Mouse (Mus musculus) forebrain, embryonic 13.5 days (tissue): Measurements from ENCODE around the gene S100a5. TPM values are rescaled to one million over a fixed set of nuclear protein-coding genes. Genes with fewer than 3 reads are reported as not detected.

ENCODE experiments used
- ATAC-seq: fragments of 200-750 bp; cut with Nextera tagmentation; 2 replicates; pipeline ENCODE4 v1.8.0; 2017
- H3K27ac ChIP-seq: fragments of 300-500 bp; sonication (generic); 2 replicates; pipeline ENCODE4 v1.5.1; 2015; ENCODE audit warnings: inconsistent platforms, mild to moderate bottlenecking, moderate library complexity
- H3K27me3 ChIP-seq: fragments of 300-500 bp; sonication (generic); 2 replicates; pipeline ENCODE4 v1.6.1; 2015; ENCODE audit warnings: mild to moderate bottlenecking, inconsistent platforms
- H3K36me3 ChIP-seq: fragments of 300-500 bp; sonication (generic); 2 replicates; pipeline ENCODE4 v1.6.1; 2015; ENCODE audit warnings: mild to moderate bottlenecking, inconsistent platforms; ENCODE audit not compliant: poor library complexity, severe bottlenecking
- H3K4me1 ChIP-seq: fragments of 300-500 bp; sonication (generic); 2 replicates; pipeline ENCODE4 v1.6.1; 2015; ENCODE audit warnings: inconsistent platforms
- H3K4me2 ChIP-seq: fragments of 300-500 bp; sonication (generic); 2 replicates; pipeline ENCODE4 v1.6.1; 2015; ENCODE audit warnings: inconsistent platforms, mild to moderate bottlenecking, moderate library complexity
- H3K4me3 ChIP-seq: fragments of 300-500 bp; sonication (generic); 2 replicates; pipeline ENCODE4 v1.5.1; 2015; ENCODE audit warnings: mild to moderate bottlenecking, inconsistent platforms
- H3K9ac ChIP-seq: fragments of 300-500 bp; sonication (generic); 2 replicates; pipeline ENCODE4 v1.6.1; 2015; ENCODE audit warnings: mild to moderate bottlenecking, inconsistent platforms
- H3K9me3 ChIP-seq: fragments of 300-500 bp; sonication (generic); replicated peaks from 2 replicates; pipeline ENCODE4 v1.6.1; 2016; ENCODE audit warnings: inconsistent platforms
- WGBS: fragments of 180-500 bp; shearing (Covaris S2); methylation state at CpG from one replicate; pipeline ENCODE4 v1.1.7; 2015; 5-methylcytosine and 5-hydroxymethylcytosine counted together
- polyA plus RNA-seq: library from polyadenylated mRNA; unstranded; fragments of >200 nt; fragmentation: Nextera tagmentation; extraction: Ambion mirVana; gene quantifications from 2 replicates; pipeline ENCODE4 v1.2.1, GENCODE M21; 2015

S100a5 gene
- polyA plus RNA-seq, 1 experiment from 2014 or later, result not detected

- Histone ChIP-seq H3K9me3 (no peaks in the 10 kb centered on the region), H3K9ac (no peak within 1 kb of the TSS), H3K36me3 (no peaks in the 10 kb centered on the region), H3K27me3 (no peaks in the 10 kb centered on the region; the same call in 1 of the 2 replicates), H3K27ac (no peak within 1 kb of the TSS), H3K4me1 (peaks cover 12% of the 10 kb centered on the region), H3K4me2 (no peak within 1 kb of the TSS), H3K4me3 (no peak within 1 kb of the TSS)
- no peak for ATAC-seq
- 81% methylated on average over 11 of the region's 11 CpGs for WGBS
These were observed 6.7 kb upstream of the S100a5 start, which contains the start of gene Gm42674 for GRCm38 (mm10) chr3:90601486-90602110. Gm42674 (plus strand) TSS chr3:90601904.

- Histone ChIP-seq H3K27me3 (no peaks in the 10 kb centered on the region; the same call in 1 of the 2 replicates), H3K4me2 (no peak within 1 kb of the TSS), H3K9ac (no peak within 1 kb of the TSS), H3K36me3 (no peaks in the 10 kb centered on the region), H3K9me3 (no peaks in the 10 kb centered on the region), H3K27ac (peak within 1 kb of the TSS; percentile 51), H3K4me3 (no peak within 1 kb of the TSS), H3K4me1 (peaks cover 12% of the 10 kb centered on the region)
- WGBS, result 71% methylated on average over 3 of the region's 3 CpGs
- ATAC-seq, result peak; percentile 5; the same call in 1 of the 2 replicates
These were observed 4.7 kb upstream of the S100a5 start, which contains the start of gene S100a4 for GRCm38 (mm10) chr3:90603623-90604022. S100a4 (plus strand) TSS chr3:90603771.

GRCm38 (mm10) chr3:90604416-90604815 is 3.9 kb upstream of the S100a5 start:
- 15% methylated on average over 4 of the region's 4 CpGs for WGBS
- H3K9ac ChIP-seq, result no peak overlapping the region
- no peak overlapping the region for H3K4me3 ChIP-seq
- H3K27ac ChIP-seq, result peak overlapping the region; percentile 51
- peaks cover 12% of the 10 kb centered on the region for H3K4me1 ChIP-seq
- no peaks in the 10 kb centered on the region; the same call in 1 of the 2 replicates for H3K27me3 ChIP-seq
- no peaks in the 10 kb centered on the region for H3K9me3 ChIP-seq
- ATAC-seq, result peak; percentile 80
- H3K36me3 ChIP-seq, result no peaks in the 10 kb centered on the region
- H3K4me2 ChIP-seq, result no peak overlapping the region

- H3K9ac ChIP-seq, result no peak overlapping the region
- 83% methylated on average over 3 of the region's 3 CpGs for WGBS
- no peak overlapping the region for H3K4me2 ChIP-seq
- no peaks in the 10 kb centered on the region; the same call in 1 of the 2 replicates for H3K27me3 ChIP-seq
- H3K4me1 ChIP-seq, result peaks cover 12% of the 10 kb centered on the region
- no peaks in the 10 kb centered on the region for H3K36me3 ChIP-seq
- H3K27ac ChIP-seq, result peak overlapping the region; percentile 49; the same call in 1 of the 2 replicates
- H3K4me3 ChIP-seq, result no peak overlapping the region
- ATAC-seq, result no peak
- H3K9me3 ChIP-seq, result no peaks in the 10 kb centered on the region
These were observed 3.3 kb upstream of the S100a5 start for GRCm38 (mm10) chr3:90605049-90605448.

GRCm38 (mm10) chr3:90605736-90606135 is 2.6 kb upstream of the S100a5 start:
- H3K4me1 ChIP-seq, result peaks cover 12% of the 10 kb centered on the region

GRCm38 (mm10) chr3:90606185-90606584 is 2.1 kb upstream of the S100a5 start:
- H3K4me1 ChIP-seq, result peaks cover 12% of the 10 kb centered on the region
- no peak overlapping the region for H3K9ac ChIP-seq
- H3K36me3 ChIP-seq, result no peaks in the 10 kb centered on the region
- no peaks in the 10 kb centered on the region; the same call in 1 of the 2 replicates for H3K27me3 ChIP-seq
- 92% methylated on average over 6 of the region's 6 CpGs for WGBS
- no peak overlapping the region for H3K4me3 ChIP-seq
- no peak overlapping the region for H3K4me2 ChIP-seq
- H3K27ac ChIP-seq, result no peak overlapping the region
- H3K9me3 ChIP-seq, result no peaks in the 10 kb centered on the region
- ATAC-seq, result no peak

More at GRCm38 (mm10) chr3:90605736-90606135, 2.6 kb upstream of the S100a5 start:
- ATAC-seq, result no peak
- Histone ChIP-seq H3K9ac (no peak overlapping the region), H3K27me3 (no peaks in the 10 kb centered on the region; the same call in 1 of the 2 replicates), H3K27ac (no peak overlapping the region), H3K4me3 (no peak overlapping the region), H3K36me3 (no peaks in the 10 kb centered on the region), H3K4me2 (no peak overlapping the region), H3K9me3 (no peaks in the 10 kb centered on the region)
- WGBS, result 93% methylated on average over 2 of the region's 2 CpGs

GRCm38 (mm10) chr3:90607361-90607760 is 962 bp upstream of the S100a5 start:
- Histone ChIP-seq H3K27me3 (no peaks in the 10 kb centered on the region; the same call in 1 of the 2 replicates), H3K4me3 (no peak overlapping the region), H3K27ac (no peak overlapping the region), H3K36me3 (no peaks in the 10 kb centered on the region), H3K9me3 (no peaks in the 10 kb centered on the region), H3K9ac (no peak overlapping the region), H3K4me2 (no peak overlapping the region), H3K4me1 (peaks cover 12% of the 10 kb centered on the region)
- 87% methylated on average over 3 of the region's 3 CpGs for WGBS
- ATAC-seq, result no peak

GRCm38 (mm10) chr3:90609102-90609501 is 779 bp downstream of the S100a5 start:
- H3K27ac ChIP-seq, result no peak overlapping the region
- no peak overlapping the region for H3K4me3 ChIP-seq
- H3K36me3 ChIP-seq, result no peaks in the 10 kb centered on the region
- H3K27me3 ChIP-seq, result peaks cover 7% of the 10 kb centered on the region; the same call in 1 of the 2 replicates
- no peak for ATAC-seq
- no peak overlapping the region for H3K9ac ChIP-seq
- H3K4me1 ChIP-seq, result peaks cover 16% of the 10 kb centered on the region
- H3K9me3 ChIP-seq, result no peaks in the 10 kb centered on the region
- no peak overlapping the region for H3K4me2 ChIP-seq

- H3K9me3 ChIP-seq, result no peaks in the 10 kb centered on the region
- no peak for ATAC-seq
- peaks cover 6% of the 10 kb centered on the region; the same call in 1 of the 2 replicates for H3K4me1 ChIP-seq
- no peak overlapping the region for H3K4me2 ChIP-seq
- peaks cover 7% of the 10 kb centered on the region; the same call in 1 of the 2 replicates for H3K27me3 ChIP-seq
- no peak overlapping the region for H3K27ac ChIP-seq
- H3K4me3 ChIP-seq, result no peak overlapping the region
- no peak overlapping the region for H3K9ac ChIP-seq
- WGBS, result 90% methylated on average over 3 of the region's 3 CpGs
- no peaks in the 10 kb centered on the region for H3K36me3 ChIP-seq
These were observed 3.2 kb downstream of the S100a5 start for GRCm38 (mm10) chr3:90611494-90611893.

GRCm38 (mm10) chr3:90612061-90612460 is 3.7 kb downstream of the S100a5 start:
- Histone ChIP-seq H3K4me2 (no peak overlapping the region), H3K27me3 (peaks cover 7% of the 10 kb centered on the region; the same call in 1 of the 2 replicates), H3K27ac (no peak overlapping the region), H3K9ac (no peak overlapping the region), H3K36me3 (no peaks in the 10 kb centered on the region), H3K4me1 (peaks cover 6% of the 10 kb centered on the region; the same call in 1 of the 2 replicates), H3K9me3 (no peaks in the 10 kb centered on the region), H3K4me3 (no peak overlapping the region)
- WGBS, result 68% methylated on average over 4 of the region's 4 CpGs
- ATAC-seq, result no peak

- no peaks in the 10 kb centered on the region for H3K36me3 ChIP-seq
- H3K27ac ChIP-seq, result no peak within 1 kb of the TSS
- H3K9ac ChIP-seq, result peak within 1 kb of the TSS; percentile 31; the same call in 1 of the 2 replicates
- peaks cover 6% of the 10 kb centered on the region; the same call in 1 of the 2 replicates for H3K4me1 ChIP-seq
- no peaks in the 10 kb centered on the region for H3K9me3 ChIP-seq
- peak; percentile 79 for ATAC-seq
- H3K4me2 ChIP-seq, result peak within 1 kb of the TSS; percentile 62
- H3K27me3 ChIP-seq, result peaks cover 7% of the 10 kb centered on the region; the same call in 1 of the 2 replicates
- H3K4me3 ChIP-seq, result peak within 1 kb of the TSS; percentile 30
- under 1% methylated on average over 23 of the region's 23 CpGs for WGBS
These were observed 4.5 kb downstream of the S100a5 start, which contains the start of gene S100a6 for GRCm38 (mm10) chr3:90612728-90613291. S100a6 (plus strand) TSS chr3:90612882.

GRCm38 (mm10) chr3:90613461-90614147 is 5.3 kb downstream of the S100a5 start:
- Histone ChIP-seq H3K36me3 (no peaks in the 10 kb centered on the region), H3K4me2 (peak overlapping the region; percentile 62), H3K27me3 (0 out of 2 replicates have a peak, but pooled peaks cover 7% of the 10 kb centered on the region), H3K9ac (no peak overlapping the region), H3K4me3 (peak overlapping the region; percentile 30; the same call in 1 of the 2 replicates), H3K4me1 (peaks cover 6% of the 10 kb centered on the region; the same call in 1 of the 2 replicates), H3K27ac (no peak overlapping the region), H3K9me3 (no peaks in the 10 kb centered on the region)
- 73% methylated on average over 7 of the region's 7 CpGs for WGBS
- ATAC-seq, result no peak
